8 mouse cellular contexts compared by ENCODE assay signal in genomic region chrX:77795858-77796174, GRCm38 (mm10). TPM values are rescaled to one million over a fixed set of nuclear protein-coding genes. Genes with fewer than 3 reads are reported as not detected.
DNase-seq lines count a peak whose midpoint lies in the region; ATAC-seq and TF ChIP-seq lines count a peak whose summit lies in the region.

No protein-coding gene starts in this region.

- TF ChIP-seq POLR2A in cerebellum, adult 2 months (IDR thresholded peaks at IDR 0.05; ENCODE audit: borderline replicate concordance, insufficient read depth, low read length), result peak; percentile 57; the same call in 1 of the 2 replicates

- H3K27me3 ChIP-seq in cerebellum, adult 2 months (ENCODE audit: control insufficient read depth, insufficient read depth, low read length), result no peaks in the 10 kb centered on the region
- no peaks in the 10 kb centered on the region for H3K27me3 ChIP-seq in hindbrain, embryonic 10.5 days (ENCODE audit: insufficient read depth, poor library complexity, severe bottlenecking)
- H3K27me3 ChIP-seq in lung, postnatal 0 days (replicated peaks; ENCODE audit: insufficient read depth, low read length), result no peaks in the 10 kb centered on the region

- peak; percentile 96 for ATAC-seq in frontal cortex, adult (ENCODE audit: low TSS enrichment)
- ATAC-seq in lung, postnatal 0 days, result peak; percentile 96

- peak; percentile 76 for DNase-seq in MEL-GATA-1-ER (ENCODE audit: extremely low read depth, low read depth)
- peak; percentile 89 to 90 for DNase-seq in cerebellum, adult 2 months
- DNase-seq in hindbrain, embryonic 10.5 days (ENCODE audit: low spot score), result peak; percentile 84
- DNase-seq in layer of hippocampus, postnatal 10 days (ENCODE audit: low spot score in 2 of 2), result peak; percentile 83 to 85
- peak; percentile 91 for DNase-seq in lung, postnatal 0 days (ENCODE audit: low spot score)
- DNase-seq in ovary, postnatal 10 days (ENCODE audit: low spot score), result peak; percentile 60
- peak; percentile 88 for DNase-seq in thymus, postnatal 0 days (ENCODE audit: low spot score)

- no peaks in the 10 kb centered on the region for H3K4me1 ChIP-seq in cerebellum, adult 2 months (ENCODE audit: control insufficient read depth, insufficient read depth, low read length)
- H3K4me1 ChIP-seq in hindbrain, embryonic 10.5 days (replicated peaks), result peaks cover 4% of the 10 kb centered on the region; the same call in 1 of the 2 replicates
- no peaks in the 10 kb centered on the region for H3K4me1 ChIP-seq in lung, postnatal 0 days (ENCODE audit: insufficient read depth, low read depth, low read length)

- peak overlapping the region; percentile 79 for H3K4me3 ChIP-seq in cerebellum, adult 2 months (replicated peaks; ENCODE audit: insufficient read depth, low read depth, low read length)
- peak overlapping the region; percentile 65 for H3K4me3 ChIP-seq in hindbrain, embryonic 10.5 days
- peak overlapping the region; percentile 66 for H3K4me3 ChIP-seq in lung, postnatal 0 days (ENCODE audit: low read depth, low read length)

- TF ChIP-seq EP300 in lung, postnatal 0 days (IDR thresholded peaks at IDR 0.05), result no peak

- no peaks in the 10 kb centered on the region for H3K36me3 ChIP-seq in hindbrain, embryonic 10.5 days
- no peaks in the 10 kb centered on the region for H3K36me3 ChIP-seq in lung, postnatal 0 days (ENCODE audit: insufficient read depth, low read length)

- 16% methylated on average over 29 of the region's 30 CpGs for WGBS in cerebellum, adult 2 months
- WGBS in hindbrain, embryonic 10.5 days, result 21% methylated on average over 30 of the region's 30 CpGs
- 18% methylated on average over 14 of the region's 30 CpGs for WGBS in lung, postnatal 0 days

- no peak for TF ChIP-seq CTCF in cerebellum, adult 2 months (IDR thresholded peaks at IDR 0.05; ENCODE audit: borderline replicate concordance, insufficient read depth, low read depth, low read length)
- no peak for TF ChIP-seq CTCF in lung, postnatal 0 days (IDR thresholded peaks at IDR 0.05)

- peak overlapping the region; percentile 55 for H3K4me2 ChIP-seq in lung, postnatal 0 days (replicated peaks; ENCODE audit: low read depth, low read length)

- peak overlapping the region; percentile 80 for H3K27ac ChIP-seq in cerebellum, adult 2 months (ENCODE audit: insufficient read depth, low read length)
- peak overlapping the region; percentile 85 for H3K27ac ChIP-seq in hindbrain, embryonic 10.5 days
- peak overlapping the region; percentile 88 for H3K27ac ChIP-seq in lung, postnatal 0 days (ENCODE audit: low read length)

- H3K9me3 ChIP-seq in hindbrain, embryonic 10.5 days, result no peaks in the 10 kb centered on the region; the same call in 1 of the 2 replicates
- H3K9me3 ChIP-seq in lung, postnatal 0 days (ENCODE audit: low read length), result no peaks in the 10 kb centered on the region

- peak overlapping the region; percentile 55 for H3K9ac ChIP-seq in lung, postnatal 0 days (replicated peaks; ENCODE audit: low read depth)

RNA-seq across cellular contexts. Expression of gene Prkx, which starts 0.3 kb away (rescaled TPM):
- 10.1 and 10.2 TPM in 2 replicates for polyA plus RNA-seq in cerebellum, adult 2 months (2012; rRNA removed)
- 14.4 and 15.4 TPM in 2 replicates for polyA plus RNA-seq in hindbrain, embryonic 10.5 days (2016; fragmentation: Nextera tagmentation; extraction: Ambion mirVana)
- 10 to 100 TPM; 15.1 to 17.1 TPM for total RNA-seq in layer of hippocampus, postnatal 10 days (2021)
- polyA plus RNA-seq in lung, postnatal 0 days (2015; fragmentation: Nextera tagmentation; extraction: Ambion mirVana), result 17.5 and 19.6 TPM in 2 replicates
- 14.6 and 16.3 TPM in 2 replicates for polyA plus RNA-seq in thymus, postnatal 0 days (2015; fragmentation: Nextera tagmentation; extraction: Ambion mirVana)

RNA-seq across cellular contexts. Expression of gene Pbsn, which starts 57.6 kb away (rescaled TPM):
- polyA plus RNA-seq in cerebellum, adult 2 months (2012; rRNA removed), result not detected in 2 replicates
- not detected in 2 replicates for polyA plus RNA-seq in hindbrain, embryonic 10.5 days (2016; fragmentation: Nextera tagmentation; extraction: Ambion mirVana)
- total RNA-seq in layer of hippocampus, postnatal 10 days (2021), result not detected
- not detected in 2 replicates for polyA plus RNA-seq in lung, postnatal 0 days (2015; fragmentation: Nextera tagmentation; extraction: Ambion mirVana)
- polyA plus RNA-seq in thymus, postnatal 0 days (2015; fragmentation: Nextera tagmentation; extraction: Ambion mirVana), result not detected in 2 replicates

Comparison
In these comparisons a context has a peak if more than half of its experiments do, and no peak if none do; other contexts are left out.
1. Peak in every context shown above with its lines: DNase-seq, ATAC-seq, H3K4me3 ChIP-seq and H3K27ac ChIP-seq.